Mouse (Mus musculus): Measurements from ENCODE around the gene Myof. TPM values are rescaled to one million over a fixed set of nuclear protein-coding genes. Genes with fewer than 3 reads are reported as not detected.

Myof gene
- polyA plus RNA-seq, 1 experiment: 8.1 TPM

- Histone ChIP-seq H3K4me3 (ENCODE audit: control insufficient read depth, insufficient read depth, low read length) (no peak overlapping the region), H3K36me3 (ENCODE audit: control insufficient read depth, insufficient read depth, low read length) (no peaks in the 10 kb centered on the region), H3K27me3 (ENCODE audit: control insufficient read depth, insufficient read depth, low read length) (no peaks in the 10 kb centered on the region; the same call in 1 of the 2 replicates), H3K27ac (ENCODE audit: control insufficient read depth, insufficient read depth, low read length) (no peak overlapping the region), H3K4me1 (replicated peaks; ENCODE audit: control insufficient read depth, insufficient read depth, low read length) (peaks cover 8% of the 10 kb centered on the region)
- DNase-seq: no peak
- TF ChIP-seq CTCF (IDR thresholded peaks at IDR 0.05; ENCODE audit: borderline replicate concordance, control insufficient read depth, extremely low read depth, insufficient read depth, low read length, poor library complexity) (no peak), POLR2A (IDR thresholded peaks at IDR 0.05; ENCODE audit: control insufficient read depth, extremely low read depth, insufficient read depth, low read length, poor library complexity) (no peak)
- 33% methylated on average over 4 of the region's 4 CpGs for WGBS
Observed at GRCm38 (mm10) chr19:38022710-38023109, 20.7 kb downstream of the Myof start.

- no peak overlapping the region for H3K27ac ChIP-seq (ENCODE audit: control insufficient read depth, insufficient read depth, low read length)
Observed at GRCm38 (mm10) chr19:38015873-38016254, 27.5 kb downstream of the Myof start.

GRCm38 (mm10) chr19:38015180-38015872 lies 28.1 kb downstream of the Myof start:
- Histone ChIP-seq H3K27ac (ENCODE audit: control insufficient read depth, insufficient read depth, low read length) (no peak overlapping the region), H3K36me3 (ENCODE audit: control insufficient read depth, insufficient read depth, low read length) (no peaks in the 10 kb centered on the region)
- TF ChIP-seq POLR2A (IDR thresholded peaks at IDR 0.05; ENCODE audit: control insufficient read depth, extremely low read depth, insufficient read depth, low read length, poor library complexity) (no peak), CTCF (IDR thresholded peaks at IDR 0.05; ENCODE audit: borderline replicate concordance, control insufficient read depth, extremely low read depth, insufficient read depth, low read length, poor library complexity) (no peak)

More at GRCm38 (mm10) chr19:38015873-38016254, 27.5 kb downstream of the Myof start:
- WGBS: 92% methylated on average over 1 of the region's 1 CpGs
- DNase-seq: no peak
- TF ChIP-seq POLR2A (IDR thresholded peaks at IDR 0.05; ENCODE audit: control insufficient read depth, extremely low read depth, insufficient read depth, low read length, poor library complexity): no peak
- TF ChIP-seq CTCF (IDR thresholded peaks at IDR 0.05; ENCODE audit: borderline replicate concordance, control insufficient read depth, extremely low read depth, insufficient read depth, low read length, poor library complexity): no peak
- no peaks in the 10 kb centered on the region for H3K27me3 ChIP-seq (ENCODE audit: control insufficient read depth, insufficient read depth, low read length)
- no peaks in the 10 kb centered on the region for H3K36me3 ChIP-seq (ENCODE audit: control insufficient read depth, insufficient read depth, low read length)
- H3K4me1 ChIP-seq (replicated peaks; ENCODE audit: control insufficient read depth, insufficient read depth, low read length): no peaks in the 10 kb centered on the region
- H3K4me3 ChIP-seq (ENCODE audit: control insufficient read depth, insufficient read depth, low read length): no peak overlapping the region

GRCm38 (mm10) chr19:38014443-38014842 lies 28.9 kb downstream of the Myof start:
- DNase-seq: no peak
- H3K27ac ChIP-seq (ENCODE audit: control insufficient read depth, insufficient read depth, low read length): no peak overlapping the region
- 93% methylated on average over 5 of the region's 5 CpGs for WGBS
- peaks cover 3% of the 10 kb centered on the region; the same call in 1 of the 2 replicates for H3K4me1 ChIP-seq (replicated peaks; ENCODE audit: control insufficient read depth, insufficient read depth, low read length)
- H3K36me3 ChIP-seq (ENCODE audit: control insufficient read depth, insufficient read depth, low read length): no peaks in the 10 kb centered on the region
- no peak overlapping the region for H3K4me3 ChIP-seq (ENCODE audit: control insufficient read depth, insufficient read depth, low read length)
- no peaks in the 10 kb centered on the region for H3K27me3 ChIP-seq (ENCODE audit: control insufficient read depth, insufficient read depth, low read length)
- TF ChIP-seq POLR2A (IDR thresholded peaks at IDR 0.05; ENCODE audit: control insufficient read depth, extremely low read depth, insufficient read depth, low read length, poor library complexity) (no peak), CTCF (IDR thresholded peaks at IDR 0.05; ENCODE audit: borderline replicate concordance, control insufficient read depth, extremely low read depth, insufficient read depth, low read length, poor library complexity) (no peak)

More at GRCm38 (mm10) chr19:38015180-38015872, 28.1 kb downstream of the Myof start:
- 39% methylated on average over 1 of the region's 1 CpGs for WGBS
- Histone ChIP-seq H3K27me3 (ENCODE audit: control insufficient read depth, insufficient read depth, low read length) (no peaks in the 10 kb centered on the region), H3K4me1 (replicated peaks; ENCODE audit: control insufficient read depth, insufficient read depth, low read length) (peaks cover 1% of the 10 kb centered on the region; the same call in 1 of the 2 replicates), H3K4me3 (ENCODE audit: control insufficient read depth, insufficient read depth, low read length) (no peak overlapping the region)
- DNase-seq: no peak

GRCm38 (mm10) chr19:38011379-38011778 lies 32.0 kb downstream of the Myof start:
- no peak overlapping the region for H3K4me3 ChIP-seq (ENCODE audit: control insufficient read depth, insufficient read depth, low read length)
- no peak for TF ChIP-seq POLR2A (IDR thresholded peaks at IDR 0.05; ENCODE audit: control insufficient read depth, extremely low read depth, insufficient read depth, low read length, poor library complexity)
- TF ChIP-seq CTCF (IDR thresholded peaks at IDR 0.05; ENCODE audit: borderline replicate concordance, control insufficient read depth, extremely low read depth, insufficient read depth, low read length, poor library complexity): no peak
- no peak for DNase-seq
- WGBS: 60% methylated on average over 1 of the region's 1 CpGs
- peaks cover 3% of the 10 kb centered on the region; the same call in 1 of the 2 replicates for H3K4me1 ChIP-seq (replicated peaks; ENCODE audit: control insufficient read depth, insufficient read depth, low read length)
- H3K36me3 ChIP-seq (ENCODE audit: control insufficient read depth, insufficient read depth, low read length): no peaks in the 10 kb centered on the region
- no peaks in the 10 kb centered on the region for H3K27me3 ChIP-seq (ENCODE audit: control insufficient read depth, insufficient read depth, low read length)
- no peak overlapping the region for H3K27ac ChIP-seq (ENCODE audit: control insufficient read depth, insufficient read depth, low read length)

GRCm38 (mm10) chr19:38004809-38005380 lies 38.5 kb downstream of the Myof start:
- H3K27me3 ChIP-seq (ENCODE audit: control insufficient read depth, insufficient read depth, low read length): no peaks in the 10 kb centered on the region
- no peak for TF ChIP-seq CTCF (IDR thresholded peaks at IDR 0.05; ENCODE audit: borderline replicate concordance, control insufficient read depth, extremely low read depth, insufficient read depth, low read length, poor library complexity)
- no peak for TF ChIP-seq POLR2A (IDR thresholded peaks at IDR 0.05; ENCODE audit: control insufficient read depth, extremely low read depth, insufficient read depth, low read length, poor library complexity)
- no peak overlapping the region for H3K4me3 ChIP-seq (ENCODE audit: control insufficient read depth, insufficient read depth, low read length)
- DNase-seq: no peak
- no peak overlapping the region for H3K27ac ChIP-seq (ENCODE audit: control insufficient read depth, insufficient read depth, low read length)
- no peaks in the 10 kb centered on the region for H3K36me3 ChIP-seq (ENCODE audit: control insufficient read depth, insufficient read depth, low read length)
- 86% methylated on average over 8 of the region's 8 CpGs for WGBS
- no peaks in the 10 kb centered on the region for H3K4me1 ChIP-seq (replicated peaks; ENCODE audit: control insufficient read depth, insufficient read depth, low read length)
